Mouse (Mus musculus) gastrocnemius, postnatal 36 days (tissue): Measurements from ENCODE around the gene Gm10570. TPM values are rescaled to one million over a fixed set of nuclear protein-coding genes. Genes with fewer than 3 reads are reported as not detected.
A peak's percentile ranks its signal among the peaks of the same experiment; 100 is the strongest.

Experiments
- DNase-seq, 2 experiments: peaks; one replicate each; pipeline ENCODE4 v3.0.0; 2022
- intact Hi-C: fragments of 180-260 bp; cut with DNase I; formaldehyde crosslinking; loops from one replicate; pipeline ENCODE4 v1.15.1; 2025
- total RNA-seq, 2 experiments: library from RNA; stranded (reverse); gene quantifications; 2 replicates each; pipeline ENCODE4 v1.2.3; 2021

Gm10570 gene
- total RNA-seq, 2 experiments from 2014 or later = 0.77 TPM; not detected in 1

DNA sequence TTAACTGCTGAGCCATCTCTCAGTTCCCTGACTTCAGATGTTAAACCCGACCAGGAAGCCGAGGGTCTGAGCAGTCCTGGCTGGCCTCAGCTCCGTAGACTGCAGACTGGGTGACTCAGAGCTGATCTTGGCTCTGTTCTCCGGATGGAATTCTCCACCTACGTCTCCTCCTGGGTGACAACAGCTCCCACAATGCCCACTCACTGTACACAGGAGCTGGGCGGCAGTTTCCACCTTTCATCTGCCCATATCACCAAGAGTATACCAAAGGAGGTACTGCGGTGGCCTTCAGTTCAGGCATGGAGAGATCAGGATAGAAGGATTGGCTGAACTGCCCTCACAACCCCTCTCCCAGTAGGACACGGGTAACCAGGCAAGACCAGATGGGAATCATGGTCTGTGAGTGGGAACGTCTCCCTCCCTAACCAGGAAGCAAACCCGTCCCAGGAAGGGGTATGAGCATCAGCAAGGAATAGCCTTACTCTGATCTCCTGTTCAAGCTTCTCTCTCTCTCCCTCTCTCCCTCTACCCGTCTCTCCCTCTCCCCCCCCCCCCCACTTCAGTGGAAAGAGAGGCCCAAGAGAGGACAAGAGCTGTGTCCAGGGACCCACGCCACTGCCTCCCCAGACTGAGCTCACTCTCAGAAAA is 34.7 kb downstream of the Gm10570 start:
- DNase-seq = no peak
- intact Hi-C loops = no loop called here

DNA sequence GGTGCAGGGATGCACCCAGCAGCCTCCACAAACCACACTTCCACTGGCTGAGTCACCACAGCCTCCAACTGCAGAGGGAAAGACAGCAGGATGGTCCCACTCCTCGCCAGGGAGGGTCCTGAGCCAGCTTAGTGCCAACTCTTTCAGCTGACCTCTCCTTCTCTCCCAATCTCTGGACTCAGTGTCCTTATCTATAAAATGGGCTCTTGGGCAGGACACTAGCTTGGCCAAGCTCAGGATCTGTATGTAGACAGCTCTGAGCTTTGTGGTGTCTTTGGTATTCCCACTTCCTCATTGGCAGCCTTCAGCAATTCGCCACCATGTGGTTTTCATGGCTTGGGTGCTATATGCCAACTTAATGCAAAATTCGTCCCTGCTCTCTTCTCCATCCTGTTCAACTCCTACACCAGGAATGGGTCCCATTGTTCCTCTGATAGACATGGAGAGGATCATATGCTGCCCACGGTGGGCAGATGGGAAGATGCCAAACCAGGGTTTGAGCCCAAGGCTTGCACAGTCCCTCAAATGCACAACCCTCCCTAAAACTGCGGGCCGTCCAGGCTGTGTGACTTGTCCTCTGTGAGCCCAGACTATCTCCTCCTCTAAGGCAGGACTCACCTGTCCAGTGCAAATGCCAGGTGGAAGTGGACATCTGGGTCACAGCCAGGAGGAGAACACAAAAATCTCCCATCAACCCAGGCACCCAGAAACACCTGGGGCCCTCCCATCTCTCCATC is 37.7 kb downstream of the Gm10570 start:
- no peak for DNase-seq
- intact Hi-C loops = no loop called here

DNA sequence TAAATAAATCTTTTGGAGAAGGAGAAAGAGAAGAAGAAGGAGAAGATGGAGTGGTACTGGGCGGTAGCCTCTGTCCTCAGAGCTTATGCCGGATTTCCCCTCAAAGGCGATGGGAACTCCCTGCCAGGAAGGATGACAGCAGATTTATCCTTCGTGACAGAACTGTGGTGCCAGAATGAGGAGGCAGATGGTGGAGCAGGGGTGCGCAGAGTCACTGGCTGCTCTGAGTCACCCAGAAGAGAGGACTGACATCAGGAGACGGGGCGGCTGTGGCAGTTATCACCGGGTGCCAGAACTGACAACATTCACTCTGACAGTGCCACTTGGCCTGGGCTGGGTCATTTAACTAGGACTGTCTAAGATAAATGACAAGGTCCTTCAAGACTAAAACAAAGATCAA is 38.4 kb downstream of the Gm10570 start:
- DNase-seq = no peak
- intact Hi-C loops = no loop called here

DNA sequence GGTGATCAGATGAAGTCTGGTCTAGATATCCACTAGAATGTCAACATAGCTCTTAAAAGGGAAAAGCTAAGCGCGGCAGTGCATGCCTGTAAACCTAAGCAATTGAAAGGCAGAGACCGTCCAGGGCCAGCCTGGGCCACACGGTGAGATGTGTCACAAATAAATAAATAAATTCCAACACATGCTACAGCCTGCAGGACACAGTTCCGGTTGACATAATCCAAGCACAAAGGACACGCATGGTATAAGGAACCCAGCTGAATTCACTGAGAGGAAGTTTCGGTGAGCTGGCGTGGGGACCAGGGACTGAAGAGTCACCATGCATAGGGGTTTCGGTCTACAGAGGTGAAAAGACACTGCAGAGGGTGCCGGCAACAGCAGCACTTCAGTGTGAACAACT is 39.7 kb downstream of the Gm10570 start:
- DNase-seq = no peak
- intact Hi-C loops = no loop called here

DNA sequence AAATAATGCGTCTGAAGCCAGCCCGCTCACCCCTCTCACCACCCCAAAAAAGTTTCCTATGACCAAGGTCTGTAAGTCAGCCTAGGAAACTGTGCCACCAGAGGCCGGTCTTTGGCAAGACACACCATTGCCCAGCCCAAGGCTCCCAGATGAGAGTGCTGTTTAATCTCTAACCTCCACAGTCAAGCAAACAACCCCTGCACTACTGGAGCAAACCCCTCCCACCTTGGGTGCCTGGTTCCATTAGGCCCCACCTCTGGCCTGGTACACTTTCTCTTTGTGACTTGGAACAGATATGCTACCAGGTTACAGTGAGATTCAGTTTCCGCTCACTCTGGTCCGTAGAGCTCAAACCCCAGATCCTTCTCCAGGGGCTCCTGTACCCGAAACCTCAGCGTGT is 41.4 kb downstream of the Gm10570 start:
- intact Hi-C loops = no loop called here
- no peak for DNase-seq

DNA sequence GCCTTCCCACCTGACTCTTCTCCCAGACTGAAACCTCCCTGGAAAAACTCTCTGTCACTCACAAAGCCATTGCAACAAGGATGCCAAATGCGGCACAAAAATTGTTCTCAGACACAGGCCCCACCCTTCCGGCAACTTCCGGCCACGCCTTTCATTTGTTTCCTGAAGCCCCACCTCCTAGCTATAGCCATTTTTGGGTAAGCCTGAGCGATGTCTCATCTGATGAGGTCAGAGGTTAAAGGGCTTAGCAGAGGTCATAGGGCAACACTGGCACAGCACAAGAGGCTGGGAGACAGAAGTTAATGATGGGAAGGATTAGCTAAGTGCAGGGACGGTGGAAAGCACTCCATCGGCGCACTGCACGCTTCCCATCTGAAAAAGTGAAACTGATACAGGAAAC is 41.9 kb downstream of the Gm10570 start:
- DNase-seq = no peak
- intact Hi-C loops = no loop called here

DNA sequence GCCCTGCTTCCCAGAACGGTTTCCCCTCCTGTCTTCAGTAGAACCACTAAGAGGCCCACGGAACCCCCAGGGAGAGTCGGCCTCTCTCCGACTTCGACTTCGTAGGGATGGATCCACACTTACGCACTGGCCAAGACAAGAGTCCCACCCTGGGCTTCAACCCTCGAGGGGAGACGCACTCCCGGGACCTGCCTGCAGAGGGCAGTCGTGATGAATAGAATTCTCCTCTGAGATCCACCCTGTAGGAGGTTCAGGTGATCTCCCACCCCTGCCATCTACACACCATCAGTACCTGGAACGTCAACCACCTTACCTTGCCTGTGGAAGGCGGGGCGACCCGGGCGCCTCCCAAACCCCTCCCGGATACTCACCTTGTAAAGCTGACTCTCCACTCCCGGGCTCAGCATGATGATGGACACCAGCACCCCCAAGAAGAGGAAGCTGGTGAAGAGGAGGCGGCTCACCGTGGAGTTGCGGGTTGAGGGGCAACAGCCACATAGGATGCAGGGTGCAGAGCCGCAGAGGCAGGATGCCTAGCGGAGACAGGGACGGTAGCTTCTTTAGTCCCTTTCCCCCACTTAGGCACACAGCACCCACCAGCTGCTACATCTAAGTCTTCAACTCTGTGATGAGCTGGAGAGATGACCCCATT is 43.6 kb downstream of the Gm10570 start:
- peak; percentile 25 to 66 for DNase-seq
- intact Hi-C loops = loop anchor here (1.0 kb wide), 1 partner anchor 26 kb away; no protein-coding TSS in a partner anchor

DNA sequence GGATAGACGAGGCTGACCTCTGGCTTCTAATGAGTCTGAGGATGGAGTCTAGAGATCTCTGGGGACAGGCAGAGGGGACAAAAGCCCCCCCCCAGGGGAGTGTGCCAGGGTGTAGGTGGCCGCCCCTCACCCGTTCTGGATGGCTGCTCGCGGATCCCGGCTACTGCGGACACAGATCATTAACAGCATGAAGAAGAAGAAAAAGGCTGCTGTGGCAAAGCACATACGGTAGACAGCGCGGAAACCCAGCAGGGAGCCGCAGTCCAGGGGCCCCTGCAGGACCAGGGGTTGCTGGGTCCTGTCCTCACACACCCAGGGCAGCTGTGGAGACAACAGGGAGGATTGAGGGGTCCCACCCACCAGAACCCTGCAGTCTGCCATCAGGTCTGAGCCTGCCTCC is 44.3 kb downstream of the Gm10570 start:
- no peak for DNase-seq
- intact Hi-C loops = no loop called here

DNA sequence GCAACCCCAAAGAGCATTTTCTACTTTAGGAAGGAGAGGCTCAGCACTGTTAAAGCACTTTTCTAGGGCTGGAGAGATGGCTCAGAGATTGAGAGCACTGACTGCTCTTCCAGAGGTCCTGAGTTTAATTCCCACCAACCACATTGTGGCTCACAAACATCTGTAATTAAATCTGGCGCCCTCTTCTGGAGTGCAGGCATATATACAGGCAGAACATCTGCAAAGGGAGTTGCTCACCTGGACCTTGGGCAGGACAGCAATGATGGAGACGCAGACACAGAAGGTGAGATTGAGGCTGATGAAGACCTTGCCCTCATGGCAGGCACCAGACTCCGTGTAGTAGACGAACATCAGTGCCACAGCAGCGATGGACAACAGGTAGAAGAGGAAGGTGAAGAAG is 48.1 kb downstream of the Gm10570 start:
- intact Hi-C loops = no loop called here

More for the DNA sequence above, 48.1 kb downstream of the Gm10570 start:
- DNase-seq = no peak

Other genes starting within 250 kb of the Gm10570 start
- 10 to 100 TPM; 32.0 to 34.3 TPM for gene Pef1, start 206.1 kb downstream of the Gm10570 start, total RNA-seq
- not detected for gene Hcrtr1, start 169.3 kb downstream of the Gm10570 start, total RNA-seq
- 10 to 100 TPM; 17.0 to 28.2 TPM for gene Tinagl1, start 133.6 kb downstream of the Gm10570 start, total RNA-seq
- gene Gm853, start 86.3 kb downstream of the Gm10570 start, total RNA-seq = not detected
- gene Serinc2, start 29.5 kb downstream of the Gm10570 start, total RNA-seq = 10 to 100 TPM; 55.4 to 76.6 TPM
- gene Fabp3, start 79 bp downstream of the Gm10570 start, total RNA-seq = 100 to 1,000 TPM; 839 to 956 TPM
- 10 to 100 TPM; 38.5 to 41.7 TPM for gene Zcchc17, start 51.3 kb upstream of the Gm10570 start, total RNA-seq
- gene Snrnp40, start 51.5 kb upstream of the Gm10570 start, total RNA-seq = 10 to 100 TPM; 10.6 to 13.8 TPM